Mouse (Mus musculus) kidney, adult 11 months (tissue): ENCODE measurements around the gene Rad54l.
A peak's percentile ranks its signal among the peaks of the same experiment; 100 is the strongest.

Experiments used
- DNase-seq: peaks from one replicate; pipeline ENCODE4 v3.0.0; 2022

Gene Rad54l

DNA sequence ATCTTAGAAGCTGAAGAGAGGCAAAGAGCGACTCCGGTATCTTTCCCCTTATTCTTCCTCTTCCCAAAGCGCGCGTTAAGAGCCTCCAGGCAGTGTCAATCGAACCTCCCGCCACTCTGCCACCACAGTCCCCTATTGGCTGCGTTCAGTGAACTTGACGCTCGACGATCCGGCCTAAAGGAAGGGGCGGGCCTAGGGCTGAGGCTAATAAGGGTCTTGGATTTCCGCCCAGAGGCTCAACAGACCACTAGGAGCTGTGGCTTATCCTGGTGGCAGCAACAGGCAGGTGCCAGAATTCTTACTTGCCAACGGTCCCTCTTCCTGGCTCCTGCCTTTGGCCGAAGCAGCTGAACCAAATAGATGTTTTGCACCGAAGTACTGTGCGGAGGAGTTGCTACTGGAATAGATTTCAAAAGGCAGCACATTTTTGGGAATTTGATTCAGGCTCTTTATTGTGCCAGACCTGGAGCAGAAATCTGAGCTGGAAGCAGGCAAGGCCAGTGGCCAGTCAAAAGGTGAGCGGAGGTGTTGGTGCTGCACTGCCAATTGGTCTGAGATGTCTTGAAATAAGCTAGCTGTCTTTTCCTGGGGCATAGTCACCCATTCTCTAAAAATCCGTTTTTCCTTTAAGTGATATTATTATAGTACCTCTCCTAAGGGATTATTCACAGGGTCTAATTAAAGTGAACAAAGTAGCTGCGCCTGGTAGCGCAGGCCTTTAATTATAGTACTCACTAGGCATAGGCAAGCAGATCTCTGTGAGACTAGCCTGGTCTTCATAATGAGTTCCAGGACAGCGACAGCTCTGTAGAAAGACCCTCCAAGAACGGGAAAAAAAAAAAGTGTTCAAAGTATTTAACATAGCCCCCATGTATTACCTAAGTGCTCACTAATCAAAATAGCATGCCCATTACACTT, at the start of gene Rad54l, which contains the start of gene Pomgnt1:
Rad54l (minus strand) TSS at position 89 of the 918 bp plus-strand sequence.
Pomgnt1 (plus strand) TSS at position 239 of the 918 bp plus-strand sequence.
- peak; percentile 75 for DNase-seq

DNA sequence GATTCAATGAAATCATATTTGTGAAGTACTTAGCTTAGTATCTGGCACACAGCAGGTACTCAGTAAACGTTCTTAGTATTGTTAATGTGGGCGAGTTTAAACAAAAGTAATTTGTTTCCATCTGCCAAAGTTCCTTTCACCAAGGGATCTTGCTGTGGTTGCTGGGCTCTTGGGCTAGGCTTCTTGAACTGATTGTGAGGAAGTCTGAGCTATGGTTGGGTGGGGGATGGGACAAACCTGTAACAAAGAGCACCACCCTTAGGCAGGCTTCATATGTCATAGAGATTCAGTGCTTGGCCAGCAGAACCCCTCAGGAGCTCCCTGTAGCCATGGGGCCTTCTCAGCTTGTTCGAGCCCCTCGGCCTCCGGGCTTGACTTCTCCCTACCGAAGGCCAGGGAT, 49.6 kb upstream of the Rad54l start, which contains the start of the genes 1700042G07Rik and Gm49337:
1700042G07Rik (plus strand) TSS at position 301 of the 400 bp plus-strand sequence.
Gm49337 (plus strand) TSS at position 313 of the 400 bp plus-strand sequence.
- DNase-seq, result no peak

DNA sequence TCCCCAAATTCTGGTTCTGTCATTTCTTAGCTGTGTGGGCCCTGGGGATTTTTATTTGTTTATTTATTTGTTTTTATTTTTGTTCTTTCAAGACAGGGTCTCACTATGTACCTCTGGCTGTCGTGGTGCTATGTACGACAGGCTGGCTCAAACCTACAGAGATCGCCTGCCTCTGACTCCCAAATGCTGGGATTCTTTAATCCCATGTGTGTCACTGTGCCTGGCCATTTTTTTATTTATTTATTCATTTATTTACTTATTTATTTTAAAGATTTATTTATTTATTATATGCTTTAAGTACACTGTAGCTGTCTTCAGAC, 45.8 kb upstream of the Rad54l start:
- no peak for DNase-seq

DNA sequence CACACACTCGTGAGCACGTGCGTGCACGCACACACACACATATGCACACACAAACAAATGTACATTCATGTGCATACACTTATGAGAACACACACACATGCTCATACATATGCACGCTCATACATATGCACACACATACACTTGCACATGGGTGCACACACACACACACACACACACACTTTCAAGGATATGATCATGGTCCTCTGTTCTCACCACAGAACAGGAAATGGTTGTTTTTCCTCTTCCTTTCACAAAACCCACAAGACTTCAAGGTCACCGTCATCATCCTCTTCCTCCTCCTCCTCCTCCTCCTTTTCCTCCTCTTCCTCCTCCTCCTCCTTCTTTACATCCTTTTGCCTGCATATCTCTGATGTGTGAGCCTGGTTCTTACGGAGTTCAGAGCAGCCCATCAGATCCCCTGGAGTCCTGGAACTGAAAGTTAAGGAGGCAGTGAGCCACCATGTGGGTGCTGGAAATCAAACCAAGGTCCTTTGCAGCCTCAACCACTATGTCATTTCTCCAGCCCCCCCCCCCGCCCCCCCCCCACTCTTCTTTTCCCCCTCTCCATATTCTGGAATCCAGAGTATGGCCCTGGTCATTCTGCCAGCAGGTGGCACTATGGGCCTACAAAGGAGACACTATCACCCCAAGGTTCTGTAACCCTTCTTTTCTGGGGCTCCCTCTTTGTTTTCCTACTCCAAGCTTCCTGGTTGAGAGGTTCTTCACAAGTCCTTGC, 45.3 kb upstream of the Rad54l start:
- DNase-seq, result peak; percentile 48

DNA sequence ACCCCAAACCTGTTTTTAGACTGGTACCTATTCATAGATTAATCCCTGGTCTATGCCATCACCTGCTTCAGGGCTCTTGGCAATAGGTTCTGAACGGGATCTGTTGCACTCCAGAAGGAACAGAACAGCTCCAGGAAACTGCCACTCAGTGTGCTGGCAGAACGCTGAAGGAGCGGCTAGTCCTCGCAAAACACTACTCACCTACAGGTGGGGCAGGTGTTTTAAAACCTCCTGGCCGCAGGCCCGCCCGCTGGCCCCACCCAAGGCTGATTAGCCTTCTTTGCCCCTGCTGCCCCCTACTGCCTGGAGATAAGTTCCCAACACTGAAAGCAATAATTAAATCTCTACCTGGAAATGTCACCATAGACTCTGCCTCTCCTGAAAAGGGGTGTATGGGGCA, 43.9 kb upstream of the Rad54l start, which contains the start of gene Tspan1:
Tspan1 (minus strand) TSS at position 198 of the 400 bp plus-strand sequence.
- DNase-seq, result peak; percentile 62

DNA sequence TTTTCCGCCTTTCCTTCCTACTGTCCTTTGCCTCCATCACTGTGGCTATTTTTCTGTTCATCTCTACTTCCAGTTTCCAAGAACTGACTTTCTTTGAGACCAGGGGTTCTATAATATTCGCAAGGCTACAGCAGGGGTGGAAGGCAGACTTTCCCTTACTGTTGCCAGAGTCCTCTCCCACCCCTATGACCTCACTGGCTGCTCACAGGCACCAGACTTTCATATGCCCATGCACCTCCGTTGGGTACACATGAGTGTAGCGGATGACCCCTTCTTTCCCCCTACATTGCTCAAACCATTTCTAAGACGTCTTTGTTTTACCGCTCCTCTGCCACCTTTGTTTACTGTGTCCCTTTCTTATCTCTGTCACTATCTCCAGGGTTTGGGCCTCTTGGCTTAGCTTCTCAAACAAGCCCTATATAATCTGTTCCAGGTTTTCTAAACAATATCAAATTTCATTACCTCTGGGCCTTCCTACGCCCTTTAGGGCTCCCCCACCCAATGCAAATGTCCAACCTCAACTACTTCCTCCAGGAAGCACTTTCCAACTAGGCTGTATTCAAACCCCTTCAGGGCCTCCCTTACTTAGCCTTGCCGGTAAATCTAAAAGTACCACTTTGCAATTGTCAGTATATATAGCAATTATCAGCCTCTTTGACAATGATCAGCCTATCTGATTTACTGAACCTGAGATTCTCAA, 42.4 kb upstream of the Rad54l start:
- no peak for DNase-seq

DNA sequence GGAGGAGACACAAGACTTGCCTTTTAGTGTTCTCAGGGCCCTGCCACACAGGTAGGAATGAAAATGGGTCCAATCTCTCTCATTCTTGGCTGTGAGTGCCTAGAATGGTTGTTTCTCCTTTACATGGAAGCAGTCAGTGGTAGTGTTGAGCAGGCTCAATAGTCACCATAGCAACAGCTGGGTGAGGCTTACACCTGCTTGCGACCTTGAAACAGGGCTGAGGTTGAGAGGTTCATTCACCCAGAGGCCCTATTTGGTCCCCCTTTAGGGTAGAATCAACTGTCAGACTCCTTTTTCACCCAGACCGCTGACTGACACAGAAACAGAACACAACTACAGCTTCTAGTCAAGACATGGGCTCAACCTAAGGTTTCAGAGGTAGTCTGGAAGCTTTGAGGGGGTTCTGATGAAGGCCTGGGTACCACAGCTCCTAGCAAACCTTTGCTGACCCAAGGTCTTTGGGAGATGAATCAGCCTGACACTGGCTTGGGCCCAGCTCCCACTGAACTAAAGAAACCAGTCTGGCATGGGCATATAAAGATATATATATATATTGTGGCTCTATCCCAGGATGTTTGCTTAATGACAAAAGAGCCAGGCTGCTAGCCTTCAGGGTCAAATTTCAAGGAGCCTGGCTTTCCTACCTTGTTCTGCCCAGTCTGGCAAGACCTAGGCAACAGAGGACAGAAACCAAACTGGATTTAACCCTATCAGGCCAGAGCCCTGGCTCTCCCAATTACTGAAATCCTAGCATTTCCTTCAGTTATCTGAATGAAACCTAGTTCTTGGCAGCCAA, 41.5 kb upstream of the Rad54l start:
- DNase-seq, result no peak

DNA sequence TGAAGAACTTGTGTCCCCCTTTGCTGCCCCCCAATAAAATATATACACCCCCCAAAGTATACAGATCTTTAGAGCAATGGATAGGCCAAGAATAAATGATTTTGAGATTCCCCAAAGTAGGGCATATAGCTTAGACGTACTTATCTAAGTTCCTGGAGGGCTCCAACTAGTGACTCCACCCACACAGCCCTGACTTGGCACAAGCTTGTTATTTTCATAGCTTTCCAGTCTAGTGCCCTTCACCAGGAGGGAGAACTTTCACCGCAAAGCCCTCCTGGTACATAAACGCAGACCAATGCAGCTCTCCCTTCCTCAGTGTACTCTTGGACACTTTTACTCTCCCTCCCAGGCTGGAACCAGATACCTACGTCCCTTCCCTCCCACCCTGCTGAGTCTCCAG, 38.7 kb upstream of the Rad54l start:
- DNase-seq, result peak; percentile 61

DNA sequence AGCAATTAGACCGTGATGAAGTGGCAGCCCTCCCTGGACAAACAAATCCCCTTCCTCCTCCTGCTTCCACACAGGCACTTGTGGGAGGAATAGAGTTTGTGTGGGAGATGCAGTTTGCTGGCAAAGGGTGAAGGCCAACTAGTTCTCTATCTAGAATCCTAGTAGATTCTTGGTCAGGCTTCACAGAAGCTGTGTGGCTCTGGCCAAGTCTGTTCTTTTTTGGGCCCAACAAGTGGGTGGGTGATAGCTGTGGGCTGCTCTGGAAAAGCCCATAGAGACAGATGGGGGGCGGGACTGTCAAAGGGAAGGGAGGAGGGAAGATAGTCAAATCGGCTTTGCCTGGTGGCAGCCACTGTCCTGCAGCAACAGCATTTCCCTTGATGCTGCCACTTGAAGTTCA, 37.3 kb upstream of the Rad54l start:
- no peak for DNase-seq

DNA sequence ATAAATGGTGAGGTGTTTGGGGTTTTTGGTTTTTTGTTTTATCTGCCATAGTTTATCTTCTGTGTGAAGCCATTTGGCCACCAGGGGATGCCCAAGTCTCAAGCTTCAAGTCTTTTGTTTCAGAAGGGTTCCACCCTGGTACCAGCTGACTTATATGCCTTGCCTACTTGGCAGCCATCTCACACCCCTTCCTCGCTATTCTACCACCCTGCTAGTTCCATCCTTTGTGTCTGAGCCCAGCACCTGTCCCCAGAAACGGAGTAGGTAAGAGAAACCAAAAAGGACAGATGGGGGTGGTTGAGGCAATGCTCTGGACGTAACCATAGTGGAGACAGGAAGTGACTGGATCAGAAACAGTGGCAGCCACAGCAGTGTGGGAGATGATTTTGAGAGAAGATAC, 36.4 kb upstream of the Rad54l start:
- no peak for DNase-seq

DNA sequence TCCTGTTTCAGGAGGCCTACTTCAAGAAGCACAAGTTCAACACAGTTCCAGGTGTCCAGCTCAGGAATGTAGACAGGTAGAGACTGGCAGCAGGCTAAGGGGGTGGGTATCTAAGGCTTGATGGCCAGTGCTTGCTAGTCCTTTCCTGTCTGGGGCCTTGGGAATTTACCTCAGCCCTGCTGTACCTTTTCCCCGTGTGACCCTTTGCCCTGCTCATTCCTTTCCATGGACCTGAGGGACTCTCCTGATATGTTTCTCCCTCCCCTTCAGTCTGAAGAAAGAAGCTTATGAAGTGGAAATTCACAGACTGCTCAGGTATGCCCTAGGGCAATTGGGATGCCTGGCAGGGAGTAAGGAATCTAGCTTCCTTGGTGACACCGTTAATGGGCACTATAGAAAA, 34.4 kb upstream of the Rad54l start:
- peak; percentile 79 for DNase-seq

DNA sequence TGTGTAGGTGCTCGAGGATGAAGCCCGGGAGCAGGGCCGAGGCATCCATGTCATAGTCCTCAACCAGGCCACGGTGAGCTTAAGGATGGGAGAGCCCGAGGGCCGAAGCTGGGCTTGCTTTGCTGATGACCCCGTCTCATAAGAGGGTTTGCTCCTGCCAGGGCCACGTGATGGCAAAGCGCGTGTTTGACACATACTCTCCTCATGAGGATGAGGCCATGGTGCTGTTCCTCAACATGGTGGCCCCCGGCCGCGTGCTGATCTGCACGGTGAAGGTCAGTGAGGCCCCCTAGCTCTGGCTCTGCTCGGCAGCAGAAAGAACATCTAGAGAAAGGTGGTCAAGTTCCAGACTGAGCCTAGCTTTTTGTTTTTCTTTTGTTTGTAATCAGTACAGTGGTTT, 29.2 kb upstream of the Rad54l start:
- no peak for DNase-seq

DNA sequence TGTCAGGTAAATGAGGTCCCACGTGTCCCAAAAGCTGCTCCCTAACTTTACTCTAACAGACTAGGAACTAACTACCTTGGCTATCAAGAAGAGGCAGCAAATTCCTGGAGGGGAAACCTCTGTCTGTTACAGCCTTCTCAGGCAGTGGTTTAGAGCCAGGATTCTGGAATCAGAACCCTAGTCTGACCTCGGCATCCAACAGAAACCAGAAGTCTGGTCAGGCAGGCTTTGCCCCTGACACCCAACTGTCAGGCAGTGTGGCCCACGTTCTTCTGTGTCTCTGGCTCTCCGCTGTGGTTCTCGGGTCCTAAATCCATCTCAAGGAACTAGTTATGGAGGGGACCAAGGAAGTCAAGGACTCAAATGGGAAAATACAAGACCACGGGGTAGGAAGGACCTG, 27.7 kb upstream of the Rad54l start, which contains the start of gene Lurap1:
Lurap1 (minus strand) TSS at position 101 of the 400 bp plus-strand sequence.
- no peak for DNase-seq

DNA sequence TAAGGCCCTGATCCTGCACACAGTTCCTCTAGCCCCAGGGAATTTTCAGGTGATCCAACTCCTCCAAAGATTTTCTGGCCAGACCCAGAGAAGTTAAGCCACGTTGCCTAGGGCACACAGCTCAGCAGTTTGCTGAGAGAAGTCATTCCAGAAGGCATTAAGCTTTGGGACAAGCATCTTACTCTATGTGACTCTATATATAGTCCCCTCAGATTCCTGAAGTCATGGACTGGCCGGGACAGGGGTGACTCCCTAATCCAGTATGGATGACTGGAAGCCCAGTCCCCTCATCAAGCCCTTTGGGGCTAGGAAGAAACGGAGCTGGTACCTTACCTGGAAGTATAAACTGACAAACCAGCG, 27.4 kb upstream of the Rad54l start:
- DNase-seq, result no peak

DNA sequence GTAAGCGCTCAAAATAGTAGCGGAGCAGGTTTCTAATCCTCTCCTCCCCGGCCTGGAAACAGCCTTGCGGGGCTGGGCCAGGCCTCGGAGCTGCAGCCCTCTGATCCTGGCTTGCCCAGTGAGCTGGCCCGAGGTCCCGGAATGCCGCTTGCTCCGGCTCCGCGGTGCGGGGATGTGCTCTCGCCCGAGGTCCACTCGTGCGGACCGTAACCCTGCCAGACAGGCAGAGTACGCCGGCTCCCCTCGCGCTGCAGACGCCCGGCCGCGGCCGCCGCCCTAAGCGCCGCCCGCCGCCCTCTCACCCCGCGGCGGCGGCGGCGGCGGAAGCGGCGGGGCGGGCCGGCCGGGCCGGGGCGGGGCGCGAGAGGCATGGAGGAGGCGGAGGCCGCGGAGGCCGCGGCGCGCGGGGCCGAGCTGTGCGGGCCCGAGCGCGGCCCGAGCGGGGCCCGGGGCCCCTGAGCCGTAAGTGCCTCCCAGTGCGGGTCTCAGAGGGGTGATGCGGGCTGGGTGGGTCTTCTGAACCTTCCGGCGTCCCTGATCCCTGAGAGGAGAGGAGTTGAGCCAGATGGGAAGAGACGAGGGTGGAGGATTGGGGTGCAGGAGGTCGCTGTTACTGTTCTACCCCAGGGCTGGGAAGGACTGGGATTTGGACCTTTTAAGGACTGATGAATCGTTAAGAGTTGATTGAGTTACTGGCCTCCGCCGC, 26.8 kb upstream of the Rad54l start:
- peak; percentile 49 for DNase-seq

DNA sequence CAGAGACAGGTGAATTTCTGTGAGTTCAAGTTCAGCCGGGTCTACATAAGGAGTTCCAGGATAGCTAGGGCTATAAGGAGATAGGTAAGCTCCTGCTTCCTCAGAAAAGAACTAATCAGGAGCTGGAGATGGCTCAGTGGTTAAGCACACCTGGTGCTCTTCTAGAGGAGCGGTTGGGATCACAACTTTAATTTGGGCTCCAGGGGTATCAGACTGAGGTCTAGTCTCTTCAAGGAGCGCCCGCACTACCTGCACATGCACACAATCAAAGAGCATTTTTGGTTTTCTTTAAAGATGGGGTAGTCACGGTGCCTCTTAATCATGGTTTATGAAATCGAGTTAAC, 26.3 kb upstream of the Rad54l start:
- DNase-seq, result no peak

DNA sequence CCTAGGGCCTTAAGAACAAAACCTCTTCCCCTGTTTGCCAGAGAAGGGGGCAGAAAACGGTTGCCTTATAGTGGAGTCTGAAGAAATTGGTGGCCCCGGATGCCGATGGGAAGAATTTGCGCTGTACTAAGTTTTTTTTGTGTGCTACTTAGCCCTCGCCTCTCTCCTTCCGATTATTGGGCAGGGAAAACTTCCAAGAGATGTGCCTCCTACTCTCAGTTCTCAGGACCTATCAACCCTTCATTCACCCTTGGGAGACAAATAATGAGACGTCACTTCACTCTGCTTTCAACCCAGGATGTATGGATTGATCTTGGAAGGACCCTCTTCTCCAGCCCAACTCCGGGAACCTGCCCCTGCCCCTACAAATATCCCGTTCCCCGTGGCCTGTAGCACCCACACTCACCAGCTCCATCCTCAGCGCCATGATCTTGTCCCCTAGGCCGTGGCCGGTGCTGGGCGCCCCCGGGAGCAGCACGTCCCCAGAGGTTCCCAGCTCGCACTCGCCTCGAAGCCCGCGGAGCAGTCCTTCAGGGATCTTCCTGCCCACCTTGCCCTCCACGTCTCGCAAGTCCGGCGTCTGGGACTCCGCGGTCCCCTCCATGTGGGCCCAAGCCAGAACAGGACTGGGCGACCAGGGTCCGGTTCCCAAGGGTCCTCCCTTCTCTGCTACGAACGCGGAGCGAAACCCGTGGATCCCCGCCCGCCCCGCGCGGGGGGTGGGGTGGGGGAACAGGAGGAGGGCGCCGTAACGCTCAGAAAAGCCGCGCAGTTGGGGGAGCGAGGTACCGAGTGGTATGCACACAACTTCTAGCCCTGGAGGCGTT, 20.6 kb upstream of the Rad54l start:
- DNase-seq, result peak; percentile 65

DNA sequence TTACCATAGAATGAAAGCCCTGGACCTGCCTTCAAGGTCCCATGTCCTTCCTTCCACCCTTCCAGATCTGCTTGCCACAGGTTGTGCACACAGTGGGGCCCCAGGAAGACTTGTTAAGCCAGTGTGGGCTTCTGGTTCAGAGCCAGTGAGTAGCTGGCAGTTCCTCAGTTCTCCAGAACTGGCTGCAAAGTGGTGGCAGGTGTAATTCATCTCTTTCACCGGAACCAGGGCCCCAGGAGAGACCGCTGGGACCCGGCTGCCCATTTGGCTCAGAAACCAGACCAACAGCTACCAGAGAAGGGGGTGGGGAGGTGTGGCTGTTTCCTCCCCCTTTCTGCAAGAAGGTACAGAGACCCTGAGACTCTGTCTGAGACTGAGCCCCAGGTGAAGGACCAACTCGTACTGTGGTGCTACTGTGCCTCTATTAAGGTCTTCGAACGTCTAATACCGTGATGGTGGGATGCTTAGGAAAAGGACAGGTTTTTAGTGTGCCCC, 19.9 kb upstream of the Rad54l start:
- DNase-seq, result peak; percentile 70

DNA sequence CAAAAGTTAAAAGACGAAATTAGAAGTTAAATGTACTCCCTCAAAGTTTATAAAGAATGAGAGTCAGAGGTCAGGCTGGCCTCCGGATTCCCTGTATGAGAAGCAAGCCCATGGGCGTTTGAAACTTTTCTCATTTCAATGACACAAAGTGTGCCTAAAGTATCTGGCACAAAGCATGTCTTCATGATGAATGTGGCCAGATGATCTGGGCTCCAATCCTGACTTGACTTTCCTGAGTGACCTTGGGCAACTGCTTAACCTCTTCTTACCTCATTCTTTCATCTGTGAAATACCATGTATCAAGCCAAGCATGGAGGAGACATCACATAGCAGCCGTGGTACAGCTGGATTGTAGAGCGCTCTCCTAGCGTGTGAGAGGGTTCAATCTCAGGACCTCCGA, 18.8 kb upstream of the Rad54l start:
- DNase-seq, result no peak

DNA sequence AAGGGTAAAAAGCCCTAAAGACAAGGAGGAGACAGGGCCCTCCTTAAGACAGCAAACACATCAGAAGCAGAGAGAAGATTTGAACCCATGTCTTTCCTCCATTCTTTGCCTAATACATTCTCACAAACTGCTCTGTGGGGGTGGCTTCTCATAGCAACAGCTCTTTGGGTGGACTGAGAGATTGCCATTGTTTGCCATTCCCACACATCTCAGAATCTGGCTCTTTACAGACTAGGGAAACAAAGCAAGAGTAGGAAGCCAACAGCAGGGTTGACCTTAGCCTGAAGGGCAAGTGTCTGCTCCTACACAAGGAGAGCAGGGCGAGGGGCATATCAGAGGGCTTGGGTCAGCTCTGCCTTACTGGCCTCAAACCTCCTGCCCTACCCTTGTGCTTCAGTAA, 18.2 kb upstream of the Rad54l start:
- DNase-seq, result no peak
